Mouse (Mus musculus): ENCODE measurements around the gene Tbca. TPM values are rescaled to one million over a fixed set of nuclear protein-coding genes. Genes with fewer than 3 reads are reported as not detected.
A peak's percentile ranks its signal among the peaks of the same experiment; 100 is the strongest.

The Tbca gene
- polyA plus RNA-seq, 1 experiment from 2014 or later: 274 TPM

DNA sequence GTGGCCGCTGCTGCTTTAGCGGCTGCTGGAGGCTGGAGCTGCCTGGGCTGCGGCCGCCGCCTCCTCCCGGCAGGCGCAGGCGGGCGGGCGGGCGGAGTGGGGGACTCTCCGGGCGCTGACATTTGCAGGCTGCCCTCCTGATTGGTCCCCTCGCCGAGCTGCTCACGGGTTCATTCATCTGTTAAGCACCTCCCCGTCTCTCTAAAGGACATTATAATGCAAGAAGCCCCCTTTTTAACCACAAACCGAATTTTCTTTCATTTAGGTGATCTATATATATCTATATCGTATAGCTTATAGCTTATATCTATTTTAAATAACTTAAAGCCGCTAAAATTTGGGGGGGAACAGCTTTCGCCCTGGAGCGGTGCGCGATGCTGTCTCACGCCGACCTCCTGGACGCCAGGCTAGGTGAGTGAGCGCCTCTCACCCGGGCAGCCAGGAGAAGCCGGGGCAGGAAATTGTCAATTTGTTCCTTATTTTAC lies 86.7 kb downstream of the Tbca start, which contains the start of gene Otp:
TSS of gene Otp (plus strand) at position 207 of the 485 bp plus-strand sequence.
- DNase-seq (ENCODE audit: low spot score): peak; percentile 49
- Histone ChIP-seq H3K4me1 (peaks cover 19% of the 10 kb centered on the region), H3K4me3 (peak within 1 kb of the TSS; percentile 27), H3K36me3 (no peaks in the 10 kb centered on the region), H3K9me3 (replicated peaks) (no peaks in the 10 kb centered on the region), H3K27me3 (ENCODE audit: low read depth, poor library complexity, severe bottlenecking) (peaks cover 99% of the 10 kb centered on the region), H3K27ac (no peak within 1 kb of the TSS)
- under 1% methylated on average over 30 of the region's 30 CpGs for WGBS

GRCm38 (mm10) chr13:94876286-94877210 lies 87.8 kb downstream of the Tbca start:
- under 1% methylated on average over 30 of the region's 30 CpGs for WGBS
- Histone ChIP-seq H3K4me3 (no peak overlapping the region), H3K4me1 (peaks cover 19% of the 10 kb centered on the region), H3K9me3 (replicated peaks) (no peaks in the 10 kb centered on the region), H3K27me3 (ENCODE audit: low read depth, poor library complexity, severe bottlenecking) (peaks cover 99% of the 10 kb centered on the region), H3K27ac (no peak overlapping the region), H3K36me3 (no peaks in the 10 kb centered on the region)
- peak; percentile 57 for DNase-seq (ENCODE audit: low spot score)

DNA sequence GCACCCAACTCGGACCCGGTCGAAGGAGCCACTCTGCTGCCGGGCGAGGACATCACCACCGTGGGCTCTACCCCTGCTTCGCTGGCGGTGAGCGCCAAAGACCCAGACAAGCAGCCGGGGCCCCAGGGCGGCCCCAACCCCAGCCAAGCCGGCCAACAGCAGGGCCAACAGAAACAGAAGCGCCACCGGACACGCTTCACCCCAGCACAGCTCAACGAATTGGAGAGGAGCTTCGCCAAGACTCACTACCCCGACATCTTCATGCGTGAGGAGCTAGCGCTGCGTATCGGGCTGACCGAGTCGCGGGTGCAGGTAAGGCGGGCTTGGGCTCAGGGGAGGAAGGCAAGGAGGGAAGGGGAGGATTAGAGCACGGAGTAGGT lies 88.5 kb downstream of the Tbca start:
- DNase-seq (ENCODE audit: low spot score): peak; percentile 64
- Histone ChIP-seq H3K9me3 (replicated peaks) (no peaks in the 10 kb centered on the region), H3K36me3 (no peaks in the 10 kb centered on the region), H3K4me1 (peaks cover 19% of the 10 kb centered on the region), H3K27ac (no peak overlapping the region), H3K4me3 (no peak overlapping the region), H3K27me3 (ENCODE audit: low read depth, poor library complexity, severe bottlenecking) (peaks cover 99% of the 10 kb centered on the region)
- under 1% methylated on average over 27 of the region's 27 CpGs for WGBS

- DNase-seq (ENCODE audit: low spot score): no peak
- Histone ChIP-seq H3K9me3 (replicated peaks) (no peaks in the 10 kb centered on the region), H3K4me3 (no peak overlapping the region), H3K36me3 (no peaks in the 10 kb centered on the region), H3K4me1 (peaks cover 23% of the 10 kb centered on the region), H3K27me3 (ENCODE audit: low read depth, poor library complexity, severe bottlenecking) (peaks cover 99% of the 10 kb centered on the region), H3K27ac (no peak overlapping the region)
- WGBS: 12% methylated on average over 10 of the region's 10 CpGs
Observed at GRCm38 (mm10) chr13:94877991-94878745, 89.5 kb downstream of the Tbca start.

GRCm38 (mm10) chr13:94881201-94881600 lies 92.5 kb downstream of the Tbca start:
- Histone ChIP-seq H3K9me3 (replicated peaks) (no peaks in the 10 kb centered on the region), H3K36me3 (no peaks in the 10 kb centered on the region), H3K4me1 (peaks cover 27% of the 10 kb centered on the region), H3K4me3 (no peak overlapping the region), H3K27me3 (ENCODE audit: low read depth, poor library complexity, severe bottlenecking) (peaks cover 99% of the 10 kb centered on the region), H3K27ac (no peak overlapping the region)
- WGBS: 2% methylated on average over 3 of the region's 3 CpGs
- peak; percentile 43 for DNase-seq (ENCODE audit: low spot score)

- no peaks in the 10 kb centered on the region for H3K36me3 ChIP-seq
- H3K9me3 ChIP-seq (replicated peaks): no peaks in the 10 kb centered on the region
- no peak overlapping the region for H3K27ac ChIP-seq
- no peak for DNase-seq (ENCODE audit: low spot score)
- peaks cover 99% of the 10 kb centered on the region for H3K27me3 ChIP-seq (ENCODE audit: low read depth, poor library complexity, severe bottlenecking)
- 1% methylated on average over 10 of the region's 10 CpGs for WGBS
- peaks cover 27% of the 10 kb centered on the region for H3K4me1 ChIP-seq
- no peak overlapping the region for H3K4me3 ChIP-seq
Observed at GRCm38 (mm10) chr13:94882221-94882620, 93.5 kb downstream of the Tbca start.

GRCm38 (mm10) chr13:94882711-94883145 lies 94.0 kb downstream of the Tbca start:
- Histone ChIP-seq H3K9me3 (replicated peaks) (no peaks in the 10 kb centered on the region), H3K4me1 (peaks cover 27% of the 10 kb centered on the region), H3K36me3 (no peaks in the 10 kb centered on the region), H3K4me3 (peak overlapping the region; percentile 61), H3K27ac (peak overlapping the region; percentile 69; the same call in 1 of the 2 replicates), H3K27me3 (ENCODE audit: low read depth, poor library complexity, severe bottlenecking) (peaks cover 99% of the 10 kb centered on the region)
- peak; percentile 53 for DNase-seq (ENCODE audit: low spot score)
- under 1% methylated on average over 37 of the region's 37 CpGs for WGBS

GRCm38 (mm10) chr13:94883163-94883965 lies 94.7 kb downstream of the Tbca start:
- H3K9me3 ChIP-seq (replicated peaks): no peaks in the 10 kb centered on the region
- H3K4me3 ChIP-seq: peak overlapping the region; percentile 61
- no peaks in the 10 kb centered on the region for H3K36me3 ChIP-seq
- H3K4me1 ChIP-seq: peaks cover 27% of the 10 kb centered on the region
- peak; percentile 77 for DNase-seq (ENCODE audit: low spot score)
- H3K27ac ChIP-seq: peak overlapping the region; percentile 69
- under 1% methylated on average over 95 of the region's 95 CpGs for WGBS
- H3K27me3 ChIP-seq (ENCODE audit: low read depth, poor library complexity, severe bottlenecking): peaks cover 99% of the 10 kb centered on the region

- peaks cover 99% of the 10 kb centered on the region for H3K27me3 ChIP-seq (ENCODE audit: low read depth, poor library complexity, severe bottlenecking)
- peak; percentile 75 for DNase-seq (ENCODE audit: low spot score)
- no peaks in the 10 kb centered on the region for H3K36me3 ChIP-seq
- WGBS: 1% methylated on average over 36 of the region's 36 CpGs
- H3K4me1 ChIP-seq: peaks cover 27% of the 10 kb centered on the region
- peak overlapping the region; percentile 61 for H3K4me3 ChIP-seq
- peak overlapping the region; percentile 69 for H3K27ac ChIP-seq
- H3K9me3 ChIP-seq (replicated peaks): no peaks in the 10 kb centered on the region
Observed at GRCm38 (mm10) chr13:94883966-94884960, 95.6 kb downstream of the Tbca start.

DNA sequence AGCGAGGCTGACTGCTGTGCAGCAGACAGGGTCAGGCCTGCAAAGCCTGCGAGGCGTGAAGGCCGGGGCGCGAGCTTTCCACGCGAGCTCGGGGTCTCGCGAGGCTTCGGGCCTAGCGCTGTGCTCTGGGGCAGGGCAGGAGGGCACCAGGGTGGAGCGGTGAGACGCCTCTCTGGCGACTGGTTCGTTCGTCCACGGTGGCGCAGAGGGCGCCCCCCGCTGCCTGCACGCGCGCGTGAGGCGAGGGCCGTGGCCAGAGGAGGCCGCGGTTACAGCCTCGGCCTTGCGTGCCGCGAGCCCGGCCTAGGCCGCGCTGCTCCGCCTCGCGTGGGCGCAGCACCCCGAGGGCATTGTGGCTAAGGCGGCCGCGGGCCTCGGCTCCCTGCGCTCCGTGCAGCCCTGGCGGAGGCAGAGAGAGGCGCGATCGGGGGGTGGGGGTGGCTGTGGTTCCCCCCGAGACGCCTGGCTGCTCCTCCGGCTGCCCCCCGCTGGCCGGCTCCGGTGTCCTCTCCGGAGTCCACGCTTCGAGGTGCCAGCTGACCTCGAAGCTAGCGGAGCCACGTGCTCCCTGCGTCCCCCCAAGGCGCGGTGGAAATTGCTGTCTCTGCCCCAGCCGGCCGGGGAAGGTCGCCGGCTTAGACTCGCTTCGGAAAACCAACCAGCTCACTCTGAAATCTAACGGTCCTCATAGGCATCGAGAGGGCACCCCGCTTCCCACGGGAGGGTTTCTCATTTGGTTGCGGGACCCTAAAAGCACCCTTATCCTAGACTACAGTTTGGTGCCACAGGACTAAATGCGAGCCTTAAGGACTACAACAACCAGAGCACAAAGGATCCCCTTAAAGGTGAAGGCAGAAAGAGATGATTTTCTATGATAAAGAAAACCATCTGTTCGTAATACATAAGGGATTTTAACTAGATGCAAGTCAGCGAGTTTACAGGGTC lies 96.9 kb downstream of the Tbca start:
- Histone ChIP-seq H3K9me3 (replicated peaks) (no peaks in the 10 kb centered on the region), H3K4me3 (peak overlapping the region; percentile 45), H3K27me3 (ENCODE audit: low read depth, poor library complexity, severe bottlenecking) (peaks cover 98% of the 10 kb centered on the region), H3K27ac (peak overlapping the region; percentile 62; the same call in 1 of the 2 replicates), H3K4me1 (peaks cover 27% of the 10 kb centered on the region), H3K36me3 (no peaks in the 10 kb centered on the region)
- WGBS: 2% methylated on average over 81 of the region's 81 CpGs
- DNase-seq (ENCODE audit: low spot score): peak; percentile 67

Data from limb, embryonic 10.5 days (tissue).